Mouse (Mus musculus): Measurements from ENCODE around the gene Sept5.

- TF ChIP-seq EP300 (IDR thresholded peaks at IDR 0.05; ENCODE audit: low read depth) (no peak), CTCF (IDR thresholded peaks at IDR 0.05; ENCODE audit: low read depth) (no peak)
These were observed 3.6 kb upstream of the Sept5 start for GRCm38 (mm10) chr16:18633333-18633732.
